Mouse (Mus musculus) midbrain, postnatal 0 days (tissue): ENCODE results near the gene Nudt15. TPM values are rescaled to one million over a fixed set of nuclear protein-coding genes. Genes with fewer than 3 reads are reported as not detected.

ENCODE experiments used
- ATAC-seq: fragments of 200-750 bp; cut with Nextera tagmentation; 2 replicates; pipeline ENCODE4 v1.8.0; 2017; ENCODE audit warnings: moderate number of reproducible peaks, mild to moderate bottlenecking, moderate TSS enrichment, moderate library complexity; ENCODE audit not compliant: low FRiP score
- DNase-seq: peaks from one replicate; pipeline ENCODE4 v3.0.0-alpha.2; 2015; ENCODE audit warnings: low spot score
- H3K27ac ChIP-seq: fragments of 300-500 bp; sonication (generic); 2 replicates; pipeline ENCODE4 v1.5.1; 2014; ENCODE audit warnings: low read depth, mild to moderate bottlenecking, low read length, mixed read lengths
- H3K27me3 ChIP-seq: fragments of 300-500 bp; sonication (generic); 2 replicates; pipeline ENCODE4 v1.6.1; 2014; ENCODE audit warnings: low read length, control low read depth, mixed read lengths; ENCODE audit not compliant: insufficient read depth
- H3K36me3 ChIP-seq: fragments of 300-500 bp; sonication (generic); 2 replicates; pipeline ENCODE4 v1.6.1; 2014; ENCODE audit warnings: low read length, control low read depth, mixed read lengths; ENCODE audit not compliant: insufficient read depth
- H3K4me1 ChIP-seq: fragments of 300-500 bp; sonication (generic); 2 replicates; pipeline ENCODE4 v1.6.1; 2014; ENCODE audit warnings: mild to moderate bottlenecking, control low read depth, antibody characterized with exemption, low read length, mixed read lengths; ENCODE audit not compliant: insufficient read depth
- H3K4me2 ChIP-seq: fragments of 300-500 bp; sonication (generic); 2 replicates; pipeline ENCODE4 v1.6.1; 2014; ENCODE audit warnings: low read depth, mild to moderate bottlenecking, low read length, mixed read lengths; ENCODE audit not compliant: poor library complexity, severe bottlenecking
- H3K4me3 ChIP-seq: fragments of 300-500 bp; sonication (generic); 2 replicates; pipeline ENCODE4 v1.5.1; 2014; ENCODE audit warnings: low read depth, mild to moderate bottlenecking, low read length, moderate library complexity
- H3K9ac ChIP-seq: fragments of 300-500 bp; sonication (generic); replicated peaks from 2 replicates; pipeline ENCODE4 v1.6.1; 2014; ENCODE audit warnings: mild to moderate bottlenecking, low read length, moderate library complexity, mixed read lengths; ENCODE audit not compliant: poor library complexity, severe bottlenecking
- H3K9me3 ChIP-seq: fragments of 300-500 bp; sonication (generic); 2 replicates; pipeline ENCODE4 v1.6.1; 2016; ENCODE audit warnings: low read length, control low read depth
- CTCF ChIP-seq: IDR thresholded peaks from 2 replicates; pipeline ENCODE4 v1.5.1; 2016; ENCODE audit warnings: antibody characterized with exemption, mild to moderate bottlenecking
- WGBS: fragments of 180-500 bp; shearing (Covaris S2); extraction: QIAGEN DNeasy Blood & Tissue Kit; methylation state at CpG from one replicate; pipeline ENCODE4 v1.1.7; 2014; 5-methylcytosine and 5-hydroxymethylcytosine counted together
- polyA plus RNA-seq: library from polyadenylated mRNA; unstranded; fragments of >200 nt; fragmentation: Nextera tagmentation; extraction: Ambion mirVana; gene quantifications from 2 replicates; pipeline ENCODE4 v1.2.1, GENCODE M21; 2015
- total RNA-seq: library from RNA; depleted of rRNA; stranded (reverse); fragments of >200 nt; gene quantifications from 2 replicates; pipeline ENCODE4 v1.2.3, GENCODE M21; 2014

The Nudt15 gene
- total and polyA plus RNA-seq, 2 experiments from 2014 or later = 8.9 to 10.9 TPM

DNA sequence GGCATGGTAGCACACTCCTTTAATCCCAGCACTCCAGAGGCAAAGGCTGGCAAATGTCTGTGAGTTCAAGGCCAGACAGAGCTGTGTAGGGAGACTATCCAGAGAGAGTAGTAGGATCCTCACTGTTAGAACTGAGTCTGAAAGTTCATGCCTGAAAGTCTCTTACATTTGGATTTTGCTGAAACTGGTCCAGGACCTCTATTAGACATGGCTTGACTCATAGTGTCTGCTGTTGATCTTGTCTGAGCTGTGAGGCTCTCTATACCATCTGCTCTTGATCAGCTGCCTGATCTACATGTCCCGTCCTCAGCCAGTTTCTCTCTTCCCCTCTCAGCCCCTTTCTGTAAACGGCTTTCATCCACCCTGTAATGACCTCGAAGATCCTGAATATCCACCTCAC, 69.7 kb downstream of the Nudt15 start:
- Histone ChIP-seq H3K36me3 (no peaks in the 10 kb centered on the region), H3K9me3 (no peaks in the 10 kb centered on the region), H3K4me2 (no peak overlapping the region), H3K9ac (no peak overlapping the region), H3K4me1 (no peaks in the 10 kb centered on the region), H3K4me3 (no peak overlapping the region), H3K27me3 (no peaks in the 10 kb centered on the region), H3K27ac (no peak overlapping the region)
- DNase-seq (no peak), ATAC-seq (no peak)
- TF ChIP-seq CTCF = no peak
- 83% methylated on average over 3 of the region's 3 CpGs for WGBS

DNA sequence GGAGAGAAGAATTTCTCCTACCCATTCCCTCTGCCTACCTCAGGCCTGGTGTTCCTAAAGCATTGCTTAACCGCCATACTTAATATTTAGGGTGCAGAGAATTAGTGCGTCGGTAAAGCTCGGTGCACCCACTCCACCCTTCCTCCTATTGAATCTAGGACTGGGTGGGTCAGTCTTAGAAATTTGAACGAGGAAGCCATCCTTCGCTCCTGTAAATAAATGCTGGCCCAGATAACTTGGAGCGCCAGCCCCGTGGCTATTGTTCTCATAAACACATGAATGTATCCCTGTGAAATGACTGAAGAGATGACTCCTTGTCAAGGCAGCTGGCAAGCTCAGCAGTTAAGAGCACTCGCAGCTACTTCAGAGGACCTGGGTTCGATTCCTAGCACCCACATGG, 71.0 kb downstream of the Nudt15 start:
- Histone ChIP-seq H3K36me3 (no peaks in the 10 kb centered on the region), H3K27ac (no peak overlapping the region), H3K4me1 (no peaks in the 10 kb centered on the region), H3K4me2 (no peak overlapping the region), H3K9ac (no peak overlapping the region), H3K9me3 (no peaks in the 10 kb centered on the region), H3K27me3 (no peaks in the 10 kb centered on the region), H3K4me3 (no peak overlapping the region)
- 96% methylated on average over 10 of the region's 10 CpGs for WGBS
- TF ChIP-seq CTCF = no peak
- DNase-seq (no peak), ATAC-seq (no peak)

DNA sequence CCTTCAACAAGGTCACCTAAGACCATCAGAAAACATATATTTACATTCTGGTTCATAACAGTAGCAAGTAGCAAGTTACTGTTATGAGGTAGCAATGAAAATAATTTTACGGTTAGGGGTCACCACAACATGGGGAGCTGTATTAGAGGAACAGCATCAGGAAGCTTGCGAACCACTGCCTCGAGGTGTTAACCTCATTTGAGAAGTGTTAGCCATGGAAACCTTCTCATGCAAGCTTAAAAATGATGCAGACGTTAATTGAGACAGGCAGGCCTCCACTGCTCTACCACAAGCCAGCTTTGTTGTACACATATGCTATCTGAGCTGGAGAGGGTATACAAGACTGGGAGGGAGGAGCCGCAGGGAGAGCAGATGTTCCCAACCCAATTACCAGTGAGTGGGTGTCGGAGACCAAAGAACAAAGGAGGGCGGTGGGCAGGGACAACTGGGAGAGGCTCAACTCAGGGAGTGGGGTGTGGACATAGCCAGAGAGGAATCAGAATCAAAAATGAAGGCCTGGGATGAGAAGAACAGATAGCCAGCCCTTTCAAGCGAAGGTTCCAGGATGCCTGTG, 71.6 kb downstream of the Nudt15 start:
- no peak for TF ChIP-seq CTCF
- Histone ChIP-seq H3K4me2 (no peak overlapping the region), H3K9ac (no peak overlapping the region), H3K27me3 (no peaks in the 10 kb centered on the region), H3K27ac (no peak overlapping the region), H3K4me3 (no peak overlapping the region), H3K36me3 (no peaks in the 10 kb centered on the region), H3K4me1 (no peaks in the 10 kb centered on the region), H3K9me3 (no peaks in the 10 kb centered on the region)
- 67% methylated on average over 8 of the region's 8 CpGs for WGBS
- ATAC-seq (no peak), DNase-seq (no peak)

DNA sequence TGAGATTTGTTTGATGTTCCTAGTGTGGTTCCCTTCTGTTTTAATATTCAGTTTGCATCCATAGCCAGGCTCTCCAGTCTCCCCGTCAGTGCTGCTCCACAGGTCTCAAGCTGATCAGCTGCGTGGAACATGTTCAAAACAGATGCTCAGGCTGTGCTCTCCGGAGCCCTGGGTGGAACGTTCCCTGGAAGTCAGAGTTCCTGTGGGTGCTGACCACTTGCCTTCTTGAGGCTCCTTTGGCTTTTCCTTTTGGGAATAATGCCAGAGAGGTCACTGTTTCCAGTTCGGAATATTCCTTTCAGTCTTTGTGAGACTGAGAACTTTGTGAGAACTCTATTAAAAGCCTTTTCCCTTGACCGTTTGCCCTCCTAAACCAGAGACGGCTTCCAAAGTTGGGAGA, 72.5 kb downstream of the Nudt15 start:
- no peak overlapping the region for H3K27ac ChIP-seq
- DNase-seq (no peak), ATAC-seq (no peak)
- WGBS = 46% methylated on average over 7 of the region's 7 CpGs
- no peak overlapping the region for H3K9ac ChIP-seq
- no peaks in the 10 kb centered on the region for H3K36me3 ChIP-seq
- no peak for TF ChIP-seq CTCF
- H3K27me3 ChIP-seq = no peaks in the 10 kb centered on the region
- no peak overlapping the region for H3K4me3 ChIP-seq
- no peak overlapping the region for H3K4me2 ChIP-seq
- no peaks in the 10 kb centered on the region for H3K9me3 ChIP-seq
- no peaks in the 10 kb centered on the region for H3K4me1 ChIP-seq

DNA sequence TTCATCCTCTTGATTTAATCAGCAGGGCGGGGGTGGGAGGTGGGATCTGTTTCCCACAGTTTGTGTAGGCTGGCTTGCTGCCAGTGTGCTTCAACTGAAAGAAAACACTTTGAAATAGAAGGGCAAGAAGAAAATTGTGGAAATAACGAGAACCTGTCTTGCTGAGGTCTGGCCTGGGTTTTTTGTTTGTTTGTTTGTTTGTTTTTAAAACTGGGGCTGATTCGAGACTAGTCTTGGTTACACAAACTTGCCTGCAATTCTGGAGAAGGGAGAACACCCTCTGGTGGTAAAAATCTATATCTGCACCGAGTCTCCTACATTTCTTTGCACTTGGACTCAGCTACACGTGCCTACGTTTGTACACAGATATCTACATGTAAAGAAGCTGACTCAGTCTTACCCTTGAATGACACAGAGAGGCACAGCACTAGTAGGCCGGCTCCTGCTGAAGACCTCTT, 73.4 kb downstream of the Nudt15 start:
- no peak overlapping the region for H3K4me3 ChIP-seq
- H3K9me3 ChIP-seq = no peaks in the 10 kb centered on the region
- no peak overlapping the region for H3K4me2 ChIP-seq
- DNase-seq (peak; percentile 73), ATAC-seq (peak; percentile 20; the same call in 1 of the 2 replicates)
- peak; percentile 68 for TF ChIP-seq CTCF
- H3K4me1 ChIP-seq = no peaks in the 10 kb centered on the region
- no peak overlapping the region for H3K27ac ChIP-seq
- no peaks in the 10 kb centered on the region for H3K36me3 ChIP-seq
- 23% methylated on average over 7 of the region's 7 CpGs for WGBS
- H3K9ac ChIP-seq = no peak overlapping the region
- no peaks in the 10 kb centered on the region for H3K27me3 ChIP-seq

DNA sequence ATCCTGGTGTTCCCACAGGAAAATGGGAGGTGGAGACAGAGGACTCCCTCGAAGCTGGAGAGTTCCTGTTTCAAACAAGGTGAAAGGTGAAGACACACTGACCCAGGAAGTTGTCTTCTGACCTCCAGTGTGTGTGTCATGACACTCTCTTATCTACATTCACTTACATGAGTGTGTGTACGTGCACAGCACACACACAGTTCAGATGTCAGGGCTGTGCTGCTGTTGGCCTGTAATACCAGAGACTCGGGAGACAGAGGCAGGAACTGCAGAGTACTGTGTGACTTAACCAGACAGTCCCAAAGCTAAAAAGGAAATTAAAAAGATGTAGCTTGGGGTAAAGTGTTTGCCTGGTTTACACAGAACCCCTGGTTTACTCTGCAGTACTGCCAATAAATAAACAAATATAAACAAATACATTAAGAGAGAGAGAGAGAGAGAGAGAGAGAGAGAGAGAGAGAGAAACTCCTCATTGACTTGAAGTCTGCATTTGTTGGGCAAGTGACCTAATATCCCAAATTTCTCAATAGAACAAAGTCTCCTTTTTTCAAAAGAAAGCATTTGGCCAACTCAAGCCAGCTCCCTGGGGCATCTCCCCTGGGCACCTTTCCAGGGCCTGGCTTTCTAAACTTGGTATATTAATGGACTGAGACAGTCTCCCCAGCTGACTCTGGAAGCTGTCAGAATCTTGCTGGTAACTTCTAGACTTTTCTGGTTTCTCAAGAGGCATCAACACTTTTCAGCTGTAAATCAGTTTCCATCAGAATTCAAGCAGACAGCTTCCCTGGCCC, 74.2 kb downstream of the Nudt15 start:
- ATAC-seq (no peak), DNase-seq (peak; percentile 79)
- Histone ChIP-seq H3K4me3 (no peak overlapping the region), H3K4me2 (no peak overlapping the region), H3K4me1 (no peaks in the 10 kb centered on the region), H3K27me3 (no peaks in the 10 kb centered on the region), H3K27ac (no peak overlapping the region), H3K9me3 (no peaks in the 10 kb centered on the region), H3K9ac (no peak overlapping the region), H3K36me3 (no peaks in the 10 kb centered on the region)
- TF ChIP-seq CTCF = no peak
- WGBS = 59% methylated on average over 3 of the region's 3 CpGs
